22 mouse cellular contexts compared by ENCODE assay signal in the genomic region with DNA sequence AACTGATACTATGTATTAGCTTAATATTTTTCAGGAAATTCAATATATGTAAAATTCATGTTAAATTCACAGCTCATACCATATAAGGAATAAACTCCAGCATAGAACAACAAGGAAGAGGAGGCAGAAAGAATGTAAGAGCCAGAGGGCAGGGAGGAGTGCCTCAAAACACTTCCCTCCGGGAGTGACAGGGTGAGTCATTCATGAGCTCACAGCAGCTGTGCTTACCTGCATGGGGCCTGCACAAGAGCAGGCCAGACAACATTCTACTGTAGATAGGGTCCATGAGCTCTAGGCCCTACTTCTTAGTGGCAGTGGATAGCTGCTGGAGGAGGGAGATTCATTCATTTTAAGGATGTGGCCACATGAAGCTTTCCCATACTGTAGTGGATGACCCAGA. TPM values are rescaled to one million over a fixed set of nuclear protein-coding genes. Genes with fewer than 3 reads are reported as not detected.
DNase-seq lines count a peak whose midpoint lies in the region; ATAC-seq and TF ChIP-seq lines count a peak whose summit lies in the region.
"Had no signal": no experiment of that assay in that cellular context is flagged by ENCODE, and none has a peak within 500 bp of the region (broad histone marks: within the 10 kb centered on the region; RNA-seq: fewer than 3 reads in every experiment).

No protein-coding gene starts in this region.

- no peak for TF ChIP-seq POLR2A in spleen, adult 2 months (IDR thresholded peaks at IDR 0.05; ENCODE audit: low read depth, low read length)
- TF ChIP-seq POLR2A in ES-Bruce4 (IDR thresholded peaks at IDR 0.05; ENCODE audit: insufficient read depth, low read length) = no peak
- TF ChIP-seq POLR2A in embryonic fibroblast, embryonic 13.5 days (IDR thresholded peaks at IDR 0.05; ENCODE audit: low read depth, low read length) = no peak
- TF ChIP-seq POLR2A in thymus, adult 2 months (IDR thresholded peaks at IDR 0.05; ENCODE audit: control insufficient read depth, extremely low read depth, insufficient read depth, low read length, poor library complexity) = no peak

- ATAC-seq in stomach, embryonic 16.5 days (ENCODE audit: insufficient read depth, low FRiP score) = no peak
- no peak for ATAC-seq in megakaryocyte progenitor cell, adult 5-6 weeks (replicated peaks; ENCODE audit: poor library complexity)
- ATAC-seq: forebrain, embryonic 13.5 days; intestine, embryonic 15.5 days; midbrain, embryonic 15.5 days; Patski had no signal

- H3K27ac ChIP-seq in spleen, adult 2 months (ENCODE audit: insufficient read depth, low read length) = peak overlapping the region; percentile 48; the same call in 1 of the 2 replicates
- no peak overlapping the region for H3K27ac ChIP-seq in ES-Bruce4 (ENCODE audit: insufficient read depth, low read length)
- peak overlapping the region; percentile 35; the same call in 1 of the 2 replicates for H3K27ac ChIP-seq in embryonic fibroblast, embryonic 13.5 days (ENCODE audit: insufficient read depth, low read length)
- peak overlapping the region; percentile 72 for H3K27ac ChIP-seq in stomach, embryonic 16.5 days (ENCODE audit: low read length)
- H3K27ac ChIP-seq in thymus, adult 2 months (ENCODE audit: control insufficient read depth, insufficient read depth, low read length) = no peak overlapping the region; the same call in 1 of the 2 replicates
- H3K27ac ChIP-seq in hindbrain, embryonic 10.5 days = no peak overlapping the region
- H3K27ac ChIP-seq: forebrain, embryonic 13.5 days; heart, adult 2 months; heart, embryonic 13.5 days; hindbrain, embryonic 15.5 days; intestine, embryonic 15.5 days; layer of hippocampus, adult 2 months; limb, embryonic 10.5 days; midbrain, embryonic 15.5 days; neural tube, embryonic 15.5 days had no signal

- H3K4me1 ChIP-seq in spleen, adult 2 months (ENCODE audit: control insufficient read depth, insufficient read depth, insufficient read length) = peaks cover 31% of the 10 kb centered on the region
- peaks cover 5% of the 10 kb centered on the region for H3K4me1 ChIP-seq in ES-Bruce4 (ENCODE audit: control insufficient read depth, insufficient read depth, low read length)
- peaks cover 6% of the 10 kb centered on the region; the same call in 1 of the 2 replicates for H3K4me1 ChIP-seq in embryonic fibroblast, embryonic 13.5 days (ENCODE audit: control insufficient read depth, insufficient read depth, low read length)
- no peaks in the 10 kb centered on the region; the same call in 1 of the 2 replicates for H3K4me1 ChIP-seq in stomach, embryonic 16.5 days (ENCODE audit: control insufficient read depth, insufficient read depth, low read length)
- peaks cover 43% of the 10 kb centered on the region for H3K4me1 ChIP-seq in thymus, adult 2 months (replicated peaks; ENCODE audit: control insufficient read depth, insufficient read depth, low read length)
- H3K4me1 ChIP-seq in hindbrain, embryonic 10.5 days (replicated peaks) = no peaks in the 10 kb centered on the region; the same call in 1 of the 2 replicates
- H3K4me1 ChIP-seq: heart, embryonic 13.5 days; limb, embryonic 10.5 days; midbrain, embryonic 15.5 days; neural tube, embryonic 15.5 days had no signal

- TF ChIP-seq CTCF in spleen, adult 2 months (IDR thresholded peaks at IDR 0.05; ENCODE audit: extremely low read depth, insufficient read depth, insufficient read length, insufficient replicate concordance) = no peak
- TF ChIP-seq CTCF in ES-Bruce4 (IDR thresholded peaks at IDR 0.05; ENCODE audit: low read depth, low read length) = no peak
- no peak for TF ChIP-seq CTCF in embryonic fibroblast, embryonic 13.5 days (IDR thresholded peaks at IDR 0.05; ENCODE audit: borderline replicate concordance, insufficient read depth, low read length)
- no peak for TF ChIP-seq CTCF in thymus, adult 2 months (IDR thresholded peaks at IDR 0.05; ENCODE audit: borderline replicate concordance, control insufficient read depth, extremely low read depth, insufficient read depth, low read length, poor library complexity)

- H3K4me3 ChIP-seq in spleen, adult 2 months (ENCODE audit: extremely low read depth, insufficient read depth, insufficient read length) = no peak overlapping the region
- no peak overlapping the region for H3K4me3 ChIP-seq in ES-Bruce4 (ENCODE audit: low read depth, low read length)
- H3K4me3 ChIP-seq in embryonic fibroblast, embryonic 13.5 days (ENCODE audit: insufficient read depth, low read length) = no peak overlapping the region
- no peak overlapping the region for H3K4me3 ChIP-seq in stomach, embryonic 16.5 days (replicated peaks; ENCODE audit: low read length)
- no peak overlapping the region for H3K4me3 ChIP-seq in thymus, adult 2 months (ENCODE audit: control insufficient read depth, insufficient read depth, low read length)
- no peak overlapping the region for H3K4me3 ChIP-seq in hindbrain, embryonic 10.5 days
- H3K4me3 ChIP-seq: erythroblast, embryonic 14.5 days; forebrain, embryonic 13.5 days; heart, adult 2 months; heart, embryonic 13.5 days; hindbrain, embryonic 15.5 days; intestine, embryonic 15.5 days; layer of hippocampus, adult 2 months; limb, embryonic 10.5 days; midbrain, embryonic 15.5 days; neural tube, embryonic 15.5 days had no signal

- WGBS in spleen, adult 2 months = 67% methylated on average over 1 of the region's 1 CpGs
- 41% methylated on average over 1 of the region's 1 CpGs for WGBS in stomach, embryonic 16.5 days
- WGBS in thymus, adult 2 months = 88% methylated on average over 1 of the region's 1 CpGs
- WGBS in hindbrain, embryonic 10.5 days = 55% methylated on average over 1 of the region's 1 CpGs

- TF ChIP-seq EP300 in ES-Bruce4 (IDR thresholded peaks at IDR 0.05; ENCODE audit: insufficient read depth, low read depth, low read length) = peak; percentile 83

- no peaks in the 10 kb centered on the region for H3K36me3 ChIP-seq in spleen, adult 2 months (ENCODE audit: control insufficient read depth, insufficient read depth, low read length)
- H3K36me3 ChIP-seq in ES-Bruce4 (ENCODE audit: control insufficient read depth, insufficient read depth, low read length, poor library complexity, severe bottlenecking) = no peaks in the 10 kb centered on the region
- no peaks in the 10 kb centered on the region for H3K36me3 ChIP-seq in stomach, embryonic 16.5 days (ENCODE audit: control insufficient read depth, insufficient read depth, low read length)
- H3K36me3 ChIP-seq in thymus, adult 2 months (ENCODE audit: control insufficient read depth, insufficient read depth, low read length) = no peaks in the 10 kb centered on the region
- H3K36me3 ChIP-seq in hindbrain, embryonic 10.5 days = no peaks in the 10 kb centered on the region
- H3K36me3 ChIP-seq: heart, embryonic 13.5 days; hindbrain, embryonic 15.5 days; intestine, embryonic 15.5 days; limb, embryonic 10.5 days; midbrain, embryonic 15.5 days; neural tube, embryonic 15.5 days had no signal

- DNase-seq in spleen, adult 2 months (ENCODE audit: low read depth in 1 of 2, low spot score in 2 of 2) = no peak
- DNase-seq in spleen, adult 18-20 months = no peak
- DNase-seq in thymus, adult 2 months = no peak
- no peak for DNase-seq in hindbrain, embryonic 10.5 days (ENCODE audit: low spot score)
- DNase-seq: kidney, postnatal 14 days had no signal

- no peaks in the 10 kb centered on the region for H3K27me3 ChIP-seq in spleen, adult 2 months (ENCODE audit: control insufficient read depth, insufficient read depth, low read length)
- no peaks in the 10 kb centered on the region for H3K27me3 ChIP-seq in ES-Bruce4 (ENCODE audit: control insufficient read depth, insufficient read depth, low read length, poor library complexity, severe bottlenecking)
- peaks cover 4% of the 10 kb centered on the region; the same call in 1 of the 2 replicates for H3K27me3 ChIP-seq in stomach, embryonic 16.5 days (ENCODE audit: control insufficient read depth, insufficient read depth, low read length)
- no peaks in the 10 kb centered on the region for H3K27me3 ChIP-seq in thymus, adult 2 months (ENCODE audit: control insufficient read depth, insufficient read depth, low read length)
- peaks cover 40% of the 10 kb centered on the region for H3K27me3 ChIP-seq in hindbrain, embryonic 10.5 days (ENCODE audit: insufficient read depth, poor library complexity, severe bottlenecking)
- H3K27me3 ChIP-seq: intestine, embryonic 15.5 days; Patski had no signal

- no peak overlapping the region for H3K4me2 ChIP-seq in stomach, embryonic 16.5 days (ENCODE audit: low read depth, low read length)
- H3K4me2 ChIP-seq: forebrain, embryonic 13.5 days; heart, embryonic 13.5 days; hindbrain, embryonic 15.5 days; intestine, embryonic 15.5 days; midbrain, embryonic 15.5 days; neural tube, embryonic 15.5 days had no signal

- no peak overlapping the region for H3K9ac ChIP-seq in ES-Bruce4 (ENCODE audit: low read depth, poor library complexity, severe bottlenecking)
- no peak overlapping the region for H3K9ac ChIP-seq in stomach, embryonic 16.5 days (ENCODE audit: low read length)
- H3K9ac ChIP-seq: forebrain, embryonic 13.5 days; heart, embryonic 13.5 days; hindbrain, embryonic 15.5 days; intestine, embryonic 15.5 days; midbrain, embryonic 15.5 days; neural tube, embryonic 15.5 days had no signal

- H3K9me3 ChIP-seq in ES-Bruce4 (replicated peaks; ENCODE audit: control insufficient read depth, insufficient read depth, low read length, poor library complexity, severe bottlenecking) = no peaks in the 10 kb centered on the region
- no peaks in the 10 kb centered on the region for H3K9me3 ChIP-seq in stomach, embryonic 16.5 days (replicated peaks; ENCODE audit: control insufficient read depth, low read length)
- no peaks in the 10 kb centered on the region for H3K9me3 ChIP-seq in hindbrain, embryonic 10.5 days
- H3K9me3 ChIP-seq: forebrain, embryonic 13.5 days; heart, embryonic 13.5 days; hindbrain, embryonic 15.5 days; intestine, embryonic 15.5 days; limb, embryonic 10.5 days; midbrain, embryonic 15.5 days; neural tube, embryonic 15.5 days had no signal

RNA-seq across cellular contexts. Expression of a gene that starts 20.7 kb away (rescaled TPM):
- polyA plus RNA-seq in spleen, adult 2 months (2012; rRNA removed) = 327 and 363 TPM in 2 replicates
- 543 and 559 TPM in 2 replicates for polyA plus RNA-seq in ES-Bruce4 (2011; ENCODE audit: insufficient read depth, insufficient read length, low read depth, missing spikeins)
- polyA plus RNA-seq in embryonic fibroblast, embryonic 13.5 days (2011; ENCODE audit: insufficient read length, low read depth, missing spikeins) = 2,205 and 2,784 TPM in 2 replicates
- polyA plus RNA-seq in stomach, embryonic 16.5 days (2015; fragmentation: Nextera tagmentation; extraction: Ambion mirVana) = 5,589 and 6,437 TPM in 2 replicates
- 442 and 583 TPM in 2 replicates for polyA plus RNA-seq in thymus, adult 2 months (2012; rRNA removed)
- 4,143 and 5,498 TPM in 2 replicates for polyA plus RNA-seq in hindbrain, embryonic 10.5 days (2016; fragmentation: Nextera tagmentation; extraction: Ambion mirVana)
- 2,723 and 3,717 TPM in 2 replicates for total RNA-seq in megakaryocyte progenitor cell, adult 5-6 weeks (2015)
- total RNA-seq in megakaryocyte progenitor cell, adult 5-6 weeks (2017) = 1,582 and 2,074 TPM in 2 replicates

RNA-seq across cellular contexts. Expression of a gene that starts 34.3 kb away (rescaled TPM):
- polyA plus RNA-seq in spleen, adult 2 months (2012; rRNA removed) = 1.0 and 1.1 TPM in 2 replicates
- polyA plus RNA-seq in ES-Bruce4 (2011; ENCODE audit: insufficient read depth, insufficient read length, low read depth, missing spikeins) = not detected in 2 replicates
- polyA plus RNA-seq in embryonic fibroblast, embryonic 13.5 days (2011; ENCODE audit: insufficient read length, low read depth, missing spikeins) = not detected in 2 replicates
- polyA plus RNA-seq in stomach, embryonic 16.5 days (2015; fragmentation: Nextera tagmentation; extraction: Ambion mirVana) = 0.81 and 0.93 TPM in 2 replicates
- 1.1 and 1.6 TPM in 2 replicates for polyA plus RNA-seq in thymus, adult 2 months (2012; rRNA removed)
- polyA plus RNA-seq in hindbrain, embryonic 10.5 days (2016; fragmentation: Nextera tagmentation; extraction: Ambion mirVana) = 0.17 TPM in 1 of 2 replicates, not detected in the other
- 5.4 and 8.5 TPM in 2 replicates for total RNA-seq in megakaryocyte progenitor cell, adult 5-6 weeks (2015)
- 2.1 and 4.0 TPM in 2 replicates for total RNA-seq in megakaryocyte progenitor cell, adult 5-6 weeks (2017)
- total RNA-seq: ES-E14 had no signal
- polyA plus RNA-seq: embryonic facial prominence, embryonic 11.5 days; erythroblast, embryonic 14.5 days; limb, embryonic 10.5 days; midbrain, embryonic 15.5 days; neural tube, embryonic 15.5 days; Patski had no signal

Comparison
In these comparisons a context has a peak if more than half of its experiments do, and no peak if none do; other contexts are left out.
1. H3K27ac ChIP-seq: peak in spleen, adult 2 months (single experiment), embryonic fibroblast, embryonic 13.5 days (single experiment) and stomach, embryonic 16.5 days (single experiment); none in ES-Bruce4 (single experiment), thymus, adult 2 months (single experiment) and hindbrain, embryonic 10.5 days (single experiment).